Mouse (Mus musculus) neural tube, embryonic 10.5 days (tissue): Measurements from ENCODE around the gene Cyp2d11.
"Not testable (repeated sequence)": the region's sequence is repeated elsewhere in the genome, so short reads cannot be mapped to it uniquely, and the experiment has no call there.

Experiments used
- DNase-seq: peaks from one replicate; pipeline ENCODE4 v3.0.0-alpha.2; 2017; ENCODE audit warnings: low spot score; ENCODE audit errors: extremely low spot score

Gene Cyp2d11

DNA sequence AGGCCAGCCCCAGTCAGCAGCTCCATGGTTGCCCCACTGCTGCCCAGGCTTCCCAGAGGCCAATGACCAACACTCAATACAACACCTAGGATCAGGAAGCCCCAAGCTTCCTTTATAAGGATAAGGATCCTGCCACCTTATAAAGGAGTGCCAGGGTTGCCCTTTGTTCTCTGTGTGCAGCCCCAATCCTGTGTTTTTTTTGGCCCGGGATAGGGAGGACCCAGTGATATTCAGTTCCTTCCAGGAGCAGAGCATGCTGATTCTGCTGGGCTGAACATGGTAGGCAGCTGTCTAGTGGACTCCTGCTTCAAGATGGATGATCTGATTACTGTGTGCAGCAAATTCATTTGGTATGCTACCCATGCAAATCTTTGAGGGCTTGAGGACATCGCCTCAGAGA, at the start of gene Cyp2d11:
Gene Cyp2d11, minus strand, starts transcription at position 101 of the 400 bp plus-strand sequence.
- DNase-seq = not testable (repeated sequence)

- no peak for DNase-seq
These were observed 44.3 kb upstream of the Cyp2d11 start for GRCm38 (mm10) chr15:82437975-82438617.

DNA sequence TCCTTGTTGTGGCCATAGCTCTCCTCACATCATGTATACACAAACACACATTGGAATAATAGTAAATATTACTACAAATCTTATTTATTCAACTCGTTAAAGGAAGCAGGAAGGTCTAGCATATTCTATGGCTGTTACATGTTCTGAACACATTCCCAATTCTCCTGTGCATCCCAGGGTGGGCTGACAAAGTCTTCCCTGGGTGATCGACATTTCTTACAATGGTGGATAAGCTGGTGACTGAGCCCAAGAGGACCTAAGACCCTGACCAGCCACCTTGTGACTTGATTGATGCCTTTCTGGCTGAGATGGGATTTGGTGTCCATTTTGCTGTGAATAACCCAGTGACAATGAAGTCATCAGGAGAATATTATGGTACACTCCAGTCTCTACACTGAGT, 41.8 kb upstream of the Cyp2d11 start:
- no peak for DNase-seq

GRCm38 (mm10) chr15:82435011-82435410, 41.2 kb upstream of the Cyp2d11 start:
- no peak for DNase-seq

- DNase-seq = no peak
These were observed 40.7 kb upstream of the Cyp2d11 start for GRCm38 (mm10) chr15:82434541-82434940.

GRCm38 (mm10) chr15:82433621-82434020, 39.8 kb upstream of the Cyp2d11 start:
- DNase-seq = no peak

GRCm38 (mm10) chr15:82433137-82433536, 39.3 kb upstream of the Cyp2d11 start, which contains the start of gene Cyp2d9:
Gene Cyp2d9, plus strand, starts transcription at chr15:82433437.
- DNase-seq = no peak

DNA sequence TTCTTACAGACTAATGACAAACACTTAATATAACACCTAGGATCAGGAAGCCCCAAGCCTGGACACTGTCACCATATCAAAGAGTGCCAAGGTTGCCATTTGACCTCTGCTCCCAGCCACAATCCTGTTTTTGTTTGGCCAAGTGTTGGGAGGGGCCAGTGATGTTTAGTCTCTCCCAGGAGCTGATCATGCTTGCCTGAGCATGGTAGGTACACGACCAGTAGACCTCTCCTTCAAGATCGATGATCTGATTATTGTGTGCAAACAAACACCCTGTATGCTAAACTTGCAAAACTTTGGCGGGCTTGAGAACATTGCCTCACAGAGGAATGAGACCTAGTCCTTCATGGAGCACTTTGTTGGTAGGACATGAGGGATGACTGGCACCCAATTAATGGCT, 29.6 kb upstream of the Cyp2d11 start:
- DNase-seq = no peak

GRCm38 (mm10) chr15:82422935-82423334, 29.1 kb upstream of the Cyp2d11 start:
- no peak for DNase-seq

GRCm38 (mm10) chr15:82418616-82419015, 24.8 kb upstream of the Cyp2d11 start:
- DNase-seq = no peak

- DNase-seq = peak; percentile 63
These were observed 23.3 kb upstream of the Cyp2d11 start for GRCm38 (mm10) chr15:82416797-82417789.

- DNase-seq = no peak
These were observed 13.7 kb upstream of the Cyp2d11 start for GRCm38 (mm10) chr15:82407536-82407935.

GRCm38 (mm10) chr15:82406981-82407380, 13.2 kb upstream of the Cyp2d11 start, which contains the start of gene Cyp2d10:
Gene Cyp2d10, minus strand, starts transcription at chr15:82407195.
- no peak for DNase-seq

- no peak for DNase-seq
These were observed 10.3 kb upstream of the Cyp2d11 start for GRCm38 (mm10) chr15:82404163-82404562.

- DNase-seq = no peak
These were observed 9.8 kb upstream of the Cyp2d11 start for GRCm38 (mm10) chr15:82403606-82404005.

- DNase-seq = no peak
These were observed 8.9 kb upstream of the Cyp2d11 start for GRCm38 (mm10) chr15:82402741-82403140.

- no peak for DNase-seq
These were observed 8.3 kb upstream of the Cyp2d11 start for GRCm38 (mm10) chr15:82402106-82402505.

DNA sequence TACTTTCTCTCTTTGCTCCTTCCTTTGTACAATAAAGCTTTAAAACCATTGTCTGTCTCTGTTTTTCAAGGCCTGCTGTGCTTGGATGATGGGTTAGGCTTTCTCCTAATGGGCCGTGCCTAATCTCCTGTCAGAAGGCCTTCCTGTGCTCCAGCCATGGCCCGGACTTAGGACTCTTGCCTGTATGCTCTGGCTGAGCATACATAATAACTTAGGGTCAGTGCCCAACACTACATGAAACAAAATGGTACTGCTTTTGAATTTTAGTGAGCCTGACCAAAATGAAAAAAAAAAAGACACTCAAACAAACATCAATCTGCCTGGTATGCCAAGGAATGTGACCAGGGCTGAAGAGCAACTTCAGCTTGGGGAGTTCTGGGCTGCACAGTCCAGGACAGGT, 7.7 kb upstream of the Cyp2d11 start:
- no peak for DNase-seq

GRCm38 (mm10) chr15:82395955-82396354, 2.1 kb upstream of the Cyp2d11 start:
- not testable (repeated sequence) for DNase-seq

- DNase-seq = not testable (repeated sequence)
These were observed 3.9 kb downstream of the Cyp2d11 start for GRCm38 (mm10) chr15:82389916-82390315.

GRCm38 (mm10) chr15:82385729-82386128, 8.1 kb downstream of the Cyp2d11 start:
- no peak for DNase-seq

- DNase-seq = no peak
These were observed 11.4 kb downstream of the Cyp2d11 start for GRCm38 (mm10) chr15:82382441-82382840.
